Mouse (Mus musculus): ENCODE measurements at regions not wholly inside any gene's neighbourhood (a gene's known extent, or its start where the extent isn't known, plus 50 kb on each side); places are given as distances from the start of the nearest gene placed in this dataset.

- TF ChIP-seq RCOR1 (IDR thresholded peaks at IDR 0.05; ENCODE audit: low read depth, low read length) (no peak), BHLHE40 (IDR thresholded peaks at IDR 0.05; ENCODE audit: borderline replicate concordance, low read depth, low read length) (no peak), MAX (IDR thresholded peaks at IDR 0.05; ENCODE audit: low read length) (no peak), CTCF (IDR thresholded peaks at IDR 0.05 in 2 of 3, conservative IDR thresholded peaks at IDR 0.05 in 1 of 3; ENCODE audit: control insufficient read depth in 1 of 3, insufficient read depth in 1 of 3, low read depth in 2 of 3, low read length in 3 of 3, poor library complexity in 1 of 3, severe bottlenecking in 1 of 3) (no peak), TCF12 (IDR thresholded peaks at IDR 0.05; ENCODE audit: low read depth, low read length) (no peak), MYC (IDR thresholded peaks at IDR 0.05; ENCODE audit: low read depth, low read length) (no peak), NRF1 (IDR thresholded peaks at IDR 0.05; ENCODE audit: insufficient read depth, low read depth, low read length, poor library complexity, severe bottlenecking) (no peak), EP300 (IDR thresholded peaks at IDR 0.05; ENCODE audit: low read depth in 1 of 2, low read length in 2 of 2) (no peak), E2F4 (IDR thresholded peaks at IDR 0.05; ENCODE audit: borderline replicate concordance, low read depth, low read length) (no peak), GATA1 (IDR thresholded peaks at IDR 0.05; ENCODE audit: low read depth, low read length) (no peak), POLR2A (IDR thresholded peaks at IDR 0.05; ENCODE audit: control insufficient read depth in 1 of 2, insufficient read depth in 1 of 2, low read depth in 1 of 2, low read length in 2 of 2, poor library complexity in 1 of 2) (no peak), ELF1 (IDR thresholded peaks at IDR 0.05; ENCODE audit: low read depth, low read length) (no peak), USF2 (IDR thresholded peaks at IDR 0.05; ENCODE audit: borderline replicate concordance in 1 of 2, insufficient read depth in 1 of 2, low read depth in 1 of 2, low read length in 2 of 2) (no peak), ZMIZ1 (IDR thresholded peaks at IDR 0.05; ENCODE audit: low read depth, low read length) (no peak)
Observed at GRCm38 (mm10) chr6:7476907-7477306, 77.8 kb upstream of the Tac1 start.
